Mouse (Mus musculus): Measurements from ENCODE around the gene Ppp1r32.

DNA sequence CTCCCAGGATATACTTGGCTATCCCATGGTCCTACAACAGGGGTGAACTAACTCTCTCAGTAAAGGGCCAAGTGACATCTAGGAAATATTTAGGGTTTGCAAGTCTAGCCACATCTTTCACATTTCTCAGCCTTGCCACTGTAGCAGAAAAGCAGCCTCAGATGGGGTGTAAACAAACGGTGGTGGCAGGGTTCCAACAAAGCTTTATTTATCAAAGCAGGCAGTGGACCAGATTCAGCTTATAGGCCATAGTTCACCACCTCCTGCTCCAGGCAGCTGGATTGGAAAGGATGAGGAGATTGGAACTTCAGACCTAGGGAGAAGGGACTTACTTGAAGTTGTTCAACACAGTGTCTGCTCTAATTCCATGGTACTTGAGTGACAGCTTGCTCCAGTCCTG is 58.0 kb downstream of the Ppp1r32 start:
- no peak for TF ChIP-seq CTCF (IDR thresholded peaks at IDR 0.05; ENCODE audit: control insufficient read depth, insufficient read depth, low read length)
- TF ChIP-seq POLR2A (IDR thresholded peaks at IDR 0.05; ENCODE audit: borderline replicate concordance, control insufficient read depth, low read depth, low read length) = no peak
